Mouse (Mus musculus) left cerebral cortex, adult 8-10 months (tissue): ENCODE measurements at regions not wholly inside any gene's neighbourhood (a gene's known extent, or its start where the extent isn't known, plus 50 kb on each side); places are given as distances from the start of the nearest gene placed in this dataset.

ENCODE experiments used
- DNase-seq, 2 experiments: peaks; one replicate each; pipeline ENCODE4 v3.0.0; 2022; ENCODE audit warnings: low spot score in 2 of 2

GRCm38 (mm10) chr5:64605171-64605570, 198.0 kb upstream of the Klf3 start:
- DNase-seq, result no peak

- no peak for DNase-seq
Observed at GRCm38 (mm10) chr5:64605991-64606390, 197.2 kb upstream of the Klf3 start.

GRCm38 (mm10) chr5:64609378-64610087, 193.7 kb upstream of the Klf3 start:
- DNase-seq, result no peak

GRCm38 (mm10) chr5:64610146-64610545, 193.0 kb upstream of the Klf3 start:
- DNase-seq, result no peak

GRCm38 (mm10) chr5:64610562-64611405, 192.4 kb upstream of the Klf3 start:
- DNase-seq, result no peak

GRCm38 (mm10) chr5:64612017-64612416, 191.2 kb upstream of the Klf3 start:
- no peak for DNase-seq

- DNase-seq, result no peak
Observed at GRCm38 (mm10) chr5:64613696-64614095, 189.5 kb upstream of the Klf3 start.

- no peak for DNase-seq
Observed at GRCm38 (mm10) chr5:64618126-64618525, 185.1 kb upstream of the Klf3 start.

- DNase-seq, result no peak
Observed at GRCm38 (mm10) chr5:64619752-64620151, 183.4 kb upstream of the Klf3 start.

- DNase-seq, result no peak
Observed at GRCm38 (mm10) chr5:64620726-64621125, 182.5 kb upstream of the Klf3 start.

GRCm38 (mm10) chr5:64621386-64621785, 181.8 kb upstream of the Klf3 start:
- no peak for DNase-seq

- DNase-seq, result no peak
Observed at GRCm38 (mm10) chr5:64623653-64624052, 179.5 kb upstream of the Klf3 start.

GRCm38 (mm10) chr5:64624205-64624604, 179.0 kb upstream of the Klf3 start:
- DNase-seq, result no peak

- no peak for DNase-seq
Observed at GRCm38 (mm10) chr5:64625421-64625820, 177.8 kb upstream of the Klf3 start.

- DNase-seq, result no peak
Observed at GRCm38 (mm10) chr5:64625841-64626298, 177.3 kb upstream of the Klf3 start.

GRCm38 (mm10) chr5:64626351-64626750, 176.8 kb upstream of the Klf3 start:
- no peak for DNase-seq

- DNase-seq, result no peak
Observed at GRCm38 (mm10) chr5:64630582-64630981, 172.6 kb upstream of the Klf3 start.

GRCm38 (mm10) chr5:64632171-64632570, 171.0 kb upstream of the Klf3 start:
- DNase-seq, result no peak

GRCm38 (mm10) chr5:64634008-64634407, 169.2 kb upstream of the Klf3 start:
- DNase-seq, result no peak

GRCm38 (mm10) chr5:64634721-64635120, 168.5 kb upstream of the Klf3 start:
- no peak for DNase-seq

- no peak for DNase-seq
Observed at GRCm38 (mm10) chr5:64636301-64636700, 166.9 kb upstream of the Klf3 start.

GRCm38 (mm10) chr5:64643584-64643983, 159.6 kb upstream of the Klf3 start:
- no peak for DNase-seq
